Mouse (Mus musculus) spleen, embryonic (tissue): Measurements from ENCODE around the gene Fam129a.

ENCODE experiments used
- CTCF ChIA-PET: fragments of 350-600 bp; sonication (Branson Sonifier 250); formaldehyde crosslinking; loops from one replicate; lab custom pipeline; 2022; lab: Charles Lee

The Fam129a gene

DNA sequence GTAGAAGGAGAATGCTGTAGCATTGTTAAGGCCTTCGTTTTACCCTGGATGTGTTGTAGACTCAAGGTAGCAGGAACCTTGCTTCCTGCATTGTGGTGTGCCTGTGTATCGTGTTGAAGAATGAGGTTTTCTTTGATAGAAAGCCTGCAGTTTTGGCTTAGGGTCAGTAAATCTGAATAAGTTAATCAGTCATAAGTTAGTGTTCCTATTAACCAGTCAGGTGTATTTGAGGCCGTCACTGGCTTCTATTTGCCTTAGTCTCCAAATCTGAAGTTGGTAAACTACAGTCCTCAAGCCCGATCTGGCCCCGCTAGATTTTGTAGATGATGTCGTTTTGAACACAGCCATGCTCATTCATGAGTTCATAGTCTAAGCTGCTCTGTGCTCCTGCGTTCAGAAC is 125.8 kb downstream of the Fam129a start:
- CTCF ChIA-PET, result no interaction called here

DNA sequence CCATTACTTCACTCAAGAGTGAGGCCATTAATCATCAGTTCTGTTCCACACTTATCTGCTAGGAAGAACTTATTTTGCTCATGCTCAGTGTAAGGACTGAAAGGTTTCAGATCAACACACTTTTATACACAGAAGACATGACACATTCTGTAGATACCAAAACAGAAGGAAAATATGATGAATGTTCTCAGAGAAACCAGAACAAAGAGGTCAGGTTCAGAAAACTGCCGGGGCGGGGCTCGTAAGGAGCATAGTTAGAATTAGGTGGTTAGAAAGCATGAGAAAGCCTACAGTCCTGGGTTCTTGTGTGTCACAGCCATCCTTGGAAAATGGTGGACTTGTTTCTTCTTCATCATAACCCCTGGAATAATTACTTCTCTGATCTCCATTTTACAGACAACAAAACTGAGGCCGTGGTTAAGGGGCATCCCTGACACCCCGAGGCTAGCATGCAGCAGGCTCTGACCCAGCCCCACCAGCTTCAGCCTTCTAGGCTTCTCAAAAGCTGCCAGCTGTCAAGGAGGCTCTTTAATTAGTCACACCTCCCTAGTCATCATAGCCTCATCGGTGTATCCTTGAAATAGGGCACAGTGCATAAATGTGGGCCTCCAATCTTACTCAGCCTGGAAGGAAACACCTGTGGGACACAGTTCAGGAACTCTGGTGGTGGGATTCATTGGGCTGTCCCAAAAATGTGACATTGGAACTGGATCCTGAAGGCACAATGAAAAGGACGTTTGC is 127.1 kb downstream of the Fam129a start:
- CTCF ChIA-PET, result interaction anchor here (0.8 kb wide), 1 partner anchor 699 kb away, joined by 15 read pairs; no protein-coding TSS in a partner anchor

DNA sequence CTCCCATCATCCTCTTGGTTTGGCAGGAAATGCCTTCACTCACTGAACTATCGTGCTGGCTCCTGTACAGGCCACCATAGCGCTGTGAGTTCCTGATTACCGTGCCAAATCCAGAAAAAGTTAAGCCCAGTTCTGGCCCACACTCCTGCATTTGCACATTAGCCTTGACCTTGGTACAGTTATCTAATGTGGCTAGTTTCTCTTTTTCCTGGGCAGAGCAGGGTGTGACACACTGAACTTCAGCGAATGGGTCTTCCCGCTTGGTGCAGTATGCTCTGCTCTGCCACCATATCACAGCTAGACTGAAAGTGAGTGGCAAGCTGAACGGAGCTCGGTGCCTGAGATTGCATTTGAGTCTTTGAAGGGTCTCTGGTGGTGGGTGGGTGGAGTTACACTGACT is 128.4 kb downstream of the Fam129a start:
- CTCF ChIA-PET, result no interaction called here

DNA sequence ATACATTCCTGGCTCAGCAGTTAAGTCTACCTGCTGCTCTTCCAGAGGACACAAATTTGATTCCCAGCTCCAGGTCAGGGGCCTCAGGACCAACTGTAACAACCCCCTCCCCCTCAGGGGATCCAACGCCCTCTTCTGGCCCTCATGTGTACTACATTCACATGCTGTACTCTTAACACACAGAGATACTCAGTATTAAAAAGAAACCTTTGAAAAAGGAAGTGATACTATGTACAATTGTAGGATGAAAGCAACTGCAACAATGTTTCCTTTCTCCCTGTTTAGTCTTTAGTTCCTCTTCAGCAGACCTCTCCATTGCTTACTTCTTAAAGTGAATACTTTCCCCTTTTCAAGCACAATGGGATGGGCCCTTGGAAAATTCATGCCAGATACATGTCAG is 131.8 kb downstream of the Fam129a start:
- CTCF ChIA-PET, result interaction anchor here (0.6 kb wide), 1 partner anchor 340 kb away, joined by 4 read pairs; no protein-coding TSS in a partner anchor

DNA sequence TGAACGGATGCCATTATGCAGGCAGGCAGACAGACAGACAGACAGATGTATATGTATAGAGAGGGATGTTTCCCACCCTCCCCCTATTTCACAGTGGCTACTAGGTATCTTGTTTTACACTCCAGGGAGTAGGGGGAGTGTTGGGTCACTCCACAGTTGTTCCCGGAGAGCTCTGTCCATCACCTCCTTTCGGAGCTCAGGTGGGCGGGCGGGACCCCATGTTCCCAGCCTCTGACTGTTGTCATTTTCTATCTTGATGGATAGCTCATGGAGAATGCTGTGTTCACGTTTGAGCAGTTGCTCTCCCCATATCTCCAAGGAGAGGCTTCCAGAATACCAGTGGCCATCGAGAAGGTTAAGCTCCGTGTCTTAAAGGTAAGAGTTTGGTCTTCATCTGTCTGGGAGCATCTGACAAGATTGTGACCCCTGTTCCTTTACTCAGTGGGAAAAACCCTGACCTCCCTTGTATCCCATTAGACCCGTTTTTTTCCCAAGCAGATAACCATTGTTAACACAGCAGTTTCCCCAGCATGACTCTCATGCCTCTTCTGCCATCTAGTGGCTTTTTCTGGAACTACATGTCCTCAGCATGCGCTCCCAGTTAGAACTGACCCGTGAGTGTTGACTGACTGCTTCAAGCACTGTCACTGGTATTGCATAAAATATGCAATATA is 134.9 kb downstream of the Fam129a start:
- CTCF ChIA-PET, result interaction anchor here (0.6 to 1.0 kb wide), 3 partner anchors 19 to 242 kb away, joined by 3 to 4 read pairs (median 3); no protein-coding TSS in a partner anchor

DNA sequence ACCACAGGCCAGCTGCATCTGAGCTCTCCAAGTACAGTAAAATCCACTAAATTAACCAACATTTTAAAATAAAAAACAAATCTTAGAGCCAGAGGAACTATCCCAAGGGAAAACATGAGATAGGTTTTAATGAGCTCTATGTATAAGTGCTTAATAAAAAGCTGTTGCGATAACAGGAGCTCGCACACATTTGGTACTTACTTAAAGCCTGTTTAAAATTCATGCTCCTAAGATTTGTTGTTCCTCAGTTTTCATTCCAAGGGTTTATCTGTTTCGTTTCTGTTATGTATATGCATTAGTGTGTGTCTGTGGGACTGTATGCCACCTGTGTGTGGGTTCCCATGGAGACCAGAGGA is 135.4 kb downstream of the Fam129a start:
- CTCF ChIA-PET, result interaction anchor here (1.0 kb wide), 2 partner anchors 18 to 242 kb away, joined by 3 to 4 read pairs; no protein-coding TSS in a partner anchor

DNA sequence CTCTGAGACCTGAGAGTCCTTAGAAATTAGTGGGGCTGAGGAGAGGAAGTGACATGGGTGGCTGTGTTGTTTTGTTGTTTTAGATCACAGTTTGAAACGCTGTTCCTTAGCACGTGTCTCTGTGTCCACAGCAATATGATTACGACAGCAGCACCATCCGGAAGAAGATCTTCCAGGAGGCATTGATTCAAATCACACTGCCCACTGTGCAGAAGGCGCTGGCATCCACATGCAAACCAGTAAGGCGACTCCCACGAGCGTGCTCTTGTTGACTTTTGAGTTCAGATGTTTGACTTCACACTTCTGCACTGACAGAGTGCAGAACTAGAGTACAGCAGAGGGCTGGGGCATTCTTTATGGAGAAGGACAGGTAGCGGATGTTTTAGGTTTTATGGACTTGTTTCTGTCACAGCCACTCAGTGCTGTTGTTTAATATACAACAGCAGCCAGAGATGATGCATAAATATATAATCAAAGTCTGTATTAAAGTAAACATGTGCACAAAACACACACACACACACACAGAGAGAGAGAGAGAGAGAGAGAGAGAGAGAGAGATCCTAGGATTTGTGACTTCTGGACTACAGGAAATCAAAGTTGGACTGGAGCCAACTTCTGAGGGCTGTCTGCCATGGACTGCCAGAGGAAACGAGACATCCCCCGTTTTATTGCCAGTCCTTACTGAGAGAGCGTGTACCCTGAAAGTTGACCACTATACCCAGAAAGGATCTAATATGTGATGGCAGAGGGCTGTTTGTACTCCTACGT is 138.2 kb downstream of the Fam129a start:
- CTCF ChIA-PET, result no interaction called here

DNA sequence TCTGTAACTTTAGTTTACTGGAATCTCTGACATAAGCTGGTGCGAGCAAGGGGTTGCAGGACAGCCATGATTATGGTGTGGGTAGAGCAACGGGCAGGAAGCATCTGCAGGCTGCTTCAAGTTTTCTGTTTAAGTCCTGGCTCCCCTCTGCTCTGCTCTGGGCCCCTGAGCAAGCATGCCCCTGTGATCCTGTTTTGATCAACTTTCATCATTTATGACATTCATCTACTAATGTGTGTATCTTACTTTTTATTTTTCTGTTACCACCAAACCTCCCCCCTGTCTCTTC is 138.7 kb downstream of the Fam129a start:
- CTCF ChIA-PET, result no interaction called here

DNA sequence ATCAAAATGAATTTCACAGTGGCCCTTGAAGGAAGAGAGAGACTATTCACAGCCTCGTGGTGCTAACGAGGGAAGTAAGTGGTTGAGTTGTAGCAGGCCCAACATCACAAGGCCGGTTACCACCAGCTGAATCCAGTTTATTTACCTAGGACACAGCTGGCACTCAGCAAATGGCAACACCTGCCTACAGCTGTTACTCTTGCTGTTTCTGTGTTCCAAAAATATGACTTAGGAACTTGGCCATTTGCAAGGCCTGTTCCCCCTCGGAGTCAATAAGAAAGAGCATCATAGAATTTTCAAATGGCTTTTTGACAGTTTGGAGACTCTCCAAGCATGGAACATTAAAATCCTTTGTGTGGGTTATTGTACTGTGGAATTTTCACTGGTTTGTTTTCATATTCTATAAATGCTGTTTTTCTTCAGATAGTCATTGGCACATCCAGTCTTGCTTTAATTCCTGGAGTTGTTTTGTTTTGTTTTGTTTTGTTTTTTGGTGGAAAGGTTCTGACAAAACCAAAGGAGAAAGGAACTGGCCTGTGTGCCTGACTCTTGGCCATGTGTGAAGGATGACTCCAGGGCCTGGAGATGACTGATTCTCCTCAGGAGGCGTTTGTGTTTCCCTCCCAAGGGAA is 139.6 kb downstream of the Fam129a start:
- CTCF ChIA-PET, result no interaction called here

DNA sequence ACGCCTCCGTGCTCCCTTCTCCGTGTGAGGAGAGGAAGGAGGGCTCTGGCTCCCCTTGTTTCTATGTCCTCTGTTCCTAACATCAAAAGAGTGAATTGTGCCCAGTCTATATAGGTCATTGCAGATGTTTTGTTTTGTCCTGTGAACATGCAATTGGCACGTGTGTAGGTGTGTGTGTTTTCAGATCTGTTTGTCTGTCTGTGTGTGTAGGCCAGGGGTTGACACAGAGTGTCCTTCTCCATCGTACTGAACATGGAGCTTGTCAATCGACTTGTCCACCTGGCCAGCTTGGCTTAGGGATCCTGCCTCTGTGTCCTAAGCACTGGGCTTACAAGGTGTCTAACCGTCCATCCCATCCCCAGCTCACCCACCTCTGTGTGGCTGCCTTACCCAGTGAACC is 140.1 kb downstream of the Fam129a start:
- CTCF ChIA-PET, result no interaction called here

DNA sequence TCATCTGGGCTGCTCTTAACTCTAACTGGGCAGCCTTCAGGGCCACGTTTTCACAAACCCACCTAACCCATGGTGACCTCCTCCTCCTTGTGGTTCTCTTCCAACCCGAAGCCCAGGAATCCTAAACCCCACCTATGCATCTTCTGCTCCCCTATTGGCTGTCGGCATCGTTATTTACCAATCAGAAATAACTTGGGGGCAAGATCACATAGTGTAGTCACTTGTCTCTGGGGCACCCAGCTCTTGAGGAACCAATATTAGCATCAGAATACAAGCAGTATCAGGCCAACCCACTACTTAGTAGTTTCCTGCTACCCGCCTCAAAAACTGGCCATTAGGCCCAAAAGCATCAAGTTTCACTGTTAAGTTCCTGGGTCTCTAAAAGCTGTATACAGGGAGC is 141.7 kb downstream of the Fam129a start:
- CTCF ChIA-PET, result no interaction called here

DNA sequence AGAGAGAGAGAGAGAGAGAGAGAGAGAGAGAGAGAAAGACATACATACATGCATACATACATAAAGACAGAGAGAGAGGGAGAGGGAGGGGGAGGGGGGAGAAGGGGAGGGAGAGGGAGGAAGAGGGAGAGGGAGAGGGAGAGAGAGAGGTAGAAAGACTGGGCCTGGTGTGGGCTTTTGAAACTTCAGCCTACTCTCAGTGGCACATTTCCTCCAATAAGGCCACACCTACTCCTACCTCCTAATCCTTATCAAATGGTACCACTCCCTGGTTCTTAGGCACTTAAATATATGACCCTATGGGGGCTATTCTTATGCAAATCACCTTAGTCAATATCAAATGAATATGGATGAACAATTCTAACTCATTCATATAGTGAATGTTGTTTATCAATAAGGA is 142.6 kb downstream of the Fam129a start:
- CTCF ChIA-PET, result interaction anchor here (0.7 kb wide), 1 partner anchor 845 kb away, joined by 3 read pairs; no protein-coding TSS in a partner anchor

DNA sequence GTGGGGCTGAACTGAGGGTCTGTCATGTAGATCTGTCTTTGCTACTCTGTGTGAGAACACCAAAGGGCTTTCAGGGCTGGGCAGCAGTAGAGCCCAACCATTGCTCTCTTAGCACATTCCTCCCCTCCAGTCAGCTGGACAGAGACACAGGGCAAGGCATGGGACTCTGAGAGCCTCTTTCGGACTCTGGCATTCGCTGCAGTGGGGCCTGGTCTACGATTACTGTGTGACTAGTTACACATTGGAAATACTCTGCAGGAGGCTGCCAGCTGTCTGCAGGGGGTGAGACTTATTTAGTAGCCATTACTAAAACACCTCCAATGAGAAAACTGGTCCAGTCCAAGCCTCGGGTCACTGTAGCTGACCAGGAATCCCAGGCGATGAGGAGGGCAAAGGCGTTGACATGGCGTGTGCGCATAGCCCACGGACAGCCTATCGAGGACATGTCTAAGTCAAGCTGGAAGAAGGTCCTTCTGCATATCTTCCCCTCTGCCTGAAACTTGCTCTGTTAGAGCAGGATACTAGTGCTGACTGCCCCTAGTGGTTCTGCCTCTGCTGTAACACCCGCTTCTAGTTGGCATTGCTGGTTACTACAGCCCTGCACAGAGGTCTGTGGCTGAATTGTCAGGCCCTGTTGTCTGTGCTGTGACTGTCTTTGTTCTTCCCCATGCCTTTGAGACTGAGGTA is 145.2 kb downstream of the Fam129a start:
- CTCF ChIA-PET, result no interaction called here

DNA sequence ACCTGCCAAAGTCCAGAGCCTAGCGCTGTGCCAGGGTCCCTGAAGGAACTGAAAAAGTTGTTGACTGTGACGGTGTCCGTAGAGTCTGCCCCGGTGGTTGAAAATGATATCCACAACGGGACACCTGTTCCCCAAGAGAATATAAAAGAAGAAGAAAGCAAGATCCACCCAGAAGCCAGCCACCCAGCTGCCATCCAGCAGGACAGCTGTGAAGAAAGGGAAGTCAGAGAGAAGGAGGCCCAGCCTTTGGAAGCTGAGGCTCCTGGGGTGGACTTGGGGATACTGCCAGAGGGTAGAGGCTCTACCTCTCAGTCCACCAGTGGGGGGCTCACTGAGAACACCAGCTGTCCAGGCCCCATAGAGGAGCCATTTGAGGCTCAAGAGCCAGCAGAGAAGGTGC is 146.6 kb downstream of the Fam129a start:
- CTCF ChIA-PET, result no interaction called here

DNA sequence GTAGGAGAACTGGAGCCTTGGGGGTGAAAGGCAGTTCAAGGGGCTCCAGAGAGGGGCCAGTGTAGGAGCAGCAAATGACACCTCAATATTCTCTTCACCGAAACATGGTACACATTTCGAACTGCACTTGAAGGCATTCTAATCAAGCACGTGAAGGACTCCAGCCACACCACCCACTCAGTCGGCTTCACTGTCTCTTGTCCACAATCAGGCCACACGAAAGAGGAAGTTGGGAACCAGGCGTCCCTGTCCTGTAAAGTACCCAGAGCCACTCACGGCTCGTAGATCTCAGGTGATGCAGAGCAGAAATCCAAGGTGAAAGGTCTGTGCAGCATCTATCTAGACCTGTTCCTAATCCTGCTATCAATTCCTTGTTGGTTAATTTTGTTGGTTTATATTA is 147.6 kb downstream of the Fam129a start:
- CTCF ChIA-PET, result no interaction called here

DNA sequence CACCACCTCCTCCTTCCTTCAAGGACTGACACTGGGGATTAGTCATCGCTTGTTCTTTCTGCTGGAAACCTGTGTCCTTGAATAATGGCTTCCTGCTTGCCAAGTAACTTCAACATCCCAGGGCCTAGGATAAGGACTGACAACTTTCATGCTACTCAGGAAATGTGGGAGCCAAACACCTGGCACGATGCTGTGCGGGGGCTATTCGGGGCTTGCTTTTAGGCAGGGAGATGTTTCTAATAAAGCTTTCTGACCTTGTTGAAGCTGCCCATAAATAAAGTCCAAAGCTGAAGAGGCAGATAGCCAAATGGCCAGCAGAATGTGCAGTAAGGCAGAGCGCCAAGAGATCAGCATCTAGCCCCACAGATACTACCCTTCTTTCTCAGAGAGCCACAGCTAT is 148.9 kb downstream of the Fam129a start:
- CTCF ChIA-PET, result no interaction called here

DNA sequence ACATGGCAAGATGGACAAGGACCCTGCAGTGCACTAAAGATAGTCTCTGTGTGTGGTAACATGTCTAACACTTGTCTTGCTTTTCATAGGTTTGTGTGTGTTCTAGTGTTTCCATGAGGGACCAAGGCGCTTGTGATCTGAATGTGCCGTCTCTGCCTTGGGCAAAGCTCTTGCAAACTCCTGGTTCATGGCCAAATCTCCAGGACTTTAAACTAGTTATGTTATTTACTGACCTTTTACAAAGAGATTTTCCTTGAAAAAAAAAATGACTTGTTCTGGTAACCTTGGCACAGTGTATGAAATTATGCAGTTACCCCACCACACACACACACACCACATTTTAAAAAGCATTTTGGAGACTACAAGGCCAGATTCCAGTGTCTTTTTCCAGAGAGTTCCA is 149.6 kb downstream of the Fam129a start:
- CTCF ChIA-PET, result no interaction called here

DNA sequence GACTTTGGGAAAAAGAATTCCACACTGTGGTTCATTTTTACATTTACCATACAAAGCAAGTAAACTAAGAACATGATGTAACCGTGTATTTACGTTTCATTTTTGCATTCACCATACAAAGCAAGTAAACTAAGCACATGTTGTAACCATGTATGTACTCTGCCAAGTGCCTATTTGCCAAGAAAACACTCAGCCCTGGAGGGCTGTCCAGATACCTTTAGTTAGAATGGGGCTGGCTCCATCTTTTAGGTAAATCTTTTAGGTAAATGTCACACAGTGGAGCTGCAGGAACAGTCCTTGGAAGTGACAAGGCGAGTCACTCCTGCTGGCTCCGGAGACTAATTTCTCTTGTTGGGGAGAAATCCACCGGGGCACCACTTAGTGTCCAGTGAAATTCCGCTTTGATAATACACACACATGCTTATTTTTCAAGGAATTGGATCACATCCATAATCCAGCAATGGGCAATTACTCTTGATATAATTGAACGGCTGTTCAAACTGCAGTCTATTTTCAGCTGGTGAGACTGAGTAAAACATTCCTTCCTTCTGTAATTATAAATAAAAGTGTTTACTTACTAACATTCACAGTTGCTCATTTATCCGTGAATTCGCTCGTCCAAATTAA is 150.5 kb downstream of the Fam129a start:
- CTCF ChIA-PET, result no interaction called here

DNA sequence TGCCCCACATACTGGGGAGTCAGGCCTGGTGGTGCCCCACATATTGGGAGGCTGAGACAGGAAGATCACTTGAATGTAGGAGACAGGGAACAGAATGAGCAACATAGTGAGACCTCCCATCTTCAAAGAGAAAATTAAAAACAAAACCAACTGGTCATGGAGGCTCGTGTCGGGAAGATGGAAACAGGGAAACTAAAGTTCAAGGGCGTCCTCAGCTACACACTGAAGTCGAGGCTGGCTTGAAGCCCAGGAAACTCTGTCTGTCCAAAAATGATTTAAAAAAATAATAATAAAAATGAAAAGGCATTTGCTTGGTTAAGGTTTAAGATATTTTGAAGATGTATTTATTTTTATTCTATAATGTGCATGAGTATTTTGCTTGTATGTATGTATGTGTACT is 152.8 kb downstream of the Fam129a start:
- CTCF ChIA-PET, result no interaction called here

DNA sequence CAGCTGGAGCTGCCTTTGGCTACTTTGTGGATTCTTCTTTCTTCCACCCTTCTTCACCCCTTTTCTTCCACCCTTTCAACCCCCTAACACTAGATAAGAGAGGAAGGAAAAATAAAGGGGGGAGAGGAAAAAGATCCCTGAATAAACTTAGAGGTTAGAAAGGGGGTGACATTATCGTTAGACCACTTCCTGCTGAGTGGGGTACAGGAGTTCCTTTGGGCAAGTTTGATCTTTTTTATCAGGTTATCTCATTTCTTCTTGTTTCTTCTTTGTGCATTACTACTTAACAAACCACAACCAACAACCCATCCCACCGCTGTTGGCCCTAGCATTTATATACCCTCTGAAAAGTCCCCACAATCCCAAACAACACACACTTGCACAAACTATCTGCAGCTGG is 154.6 kb downstream of the Fam129a start:
- CTCF ChIA-PET, result no interaction called here

DNA sequence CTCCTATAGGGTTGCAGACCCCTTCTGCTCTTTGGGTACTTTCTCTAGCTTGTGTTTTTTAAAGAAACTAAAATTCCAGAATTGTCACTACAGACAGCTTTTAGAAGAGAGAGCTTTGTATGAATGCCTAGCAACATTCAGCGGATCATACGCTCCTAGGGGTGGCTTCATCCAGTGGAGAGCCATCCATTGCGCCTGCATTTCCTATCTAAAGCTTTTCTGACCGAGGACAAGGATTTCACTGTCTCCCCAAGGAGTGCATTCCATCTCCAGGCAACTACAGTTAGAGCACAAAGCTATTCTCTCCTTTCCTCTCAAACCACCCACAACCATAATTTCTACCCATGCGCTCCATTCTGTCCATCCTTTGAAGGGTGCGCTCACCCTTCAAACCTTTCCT is 155.4 kb downstream of the Fam129a start:
- CTCF ChIA-PET, result no interaction called here
